Mouse (Mus musculus): ENCODE data around the gene Aprt.

Gene Aprt

GRCm38 (mm10) chr8:122526526-122527170, 50.1 kb downstream of the Aprt start:
- no peak for DNase-seq

DNA sequence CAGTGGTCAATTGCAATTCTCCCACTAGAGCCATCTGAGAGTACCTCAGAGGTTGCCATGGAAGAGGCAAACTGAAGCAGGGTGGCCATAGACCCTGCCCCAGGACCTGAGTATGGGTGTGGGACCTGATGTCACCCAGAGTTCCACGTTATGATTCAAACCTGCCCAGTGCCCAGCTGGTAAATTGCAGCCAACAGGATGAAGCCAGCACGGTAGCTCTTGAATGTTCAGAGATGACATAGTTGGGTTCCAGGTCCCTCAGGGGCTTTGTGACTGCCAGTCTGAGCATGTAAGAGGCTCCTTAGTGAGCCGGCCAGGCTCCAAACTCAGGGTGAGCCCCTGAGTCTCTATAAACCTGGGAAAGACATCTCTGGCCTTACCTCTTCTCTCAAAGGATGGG, 50.6 kb downstream of the Aprt start:
- DNase-seq, result no peak

DNA sequence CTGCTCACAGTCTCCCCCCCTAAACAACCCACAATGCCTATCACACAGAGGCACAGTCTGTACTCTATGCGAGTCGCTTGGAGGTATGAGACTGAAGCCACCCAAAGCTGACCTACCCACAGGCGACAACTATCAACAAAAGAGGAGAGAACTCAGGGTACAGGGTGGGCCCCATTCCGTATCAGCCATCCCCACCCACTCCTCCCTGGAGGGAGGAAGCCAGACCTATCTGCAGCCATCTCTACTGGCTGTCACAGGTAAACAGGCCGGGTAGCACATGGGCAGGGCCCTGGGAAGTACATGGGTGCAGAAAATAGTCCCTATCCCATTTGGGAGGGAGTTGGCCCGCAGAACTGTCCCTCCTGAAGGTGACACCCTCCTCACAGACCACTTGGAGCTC, 51.7 kb downstream of the Aprt start:
- DNase-seq, result no peak

Measured in right cerebral cortex, postnatal 25 days (tissue).